Mouse (Mus musculus): Measurements from ENCODE around the gene Atl1. TPM values are rescaled to one million over a fixed set of nuclear protein-coding genes. Genes with fewer than 3 reads are reported as not detected.

The Atl1 gene
- polyA plus RNA-seq (2015; fragmentation: Nextera tagmentation; extraction: Ambion mirVana), result 80.6 and 83.8 TPM in 2 replicates

GRCm38 (mm10) chr12:69892371-69893251 lies at the start of gene Atl1, which contains the start of gene Map4k5:
Gene Atl1 (plus strand): TSS chr12:69892614.
Gene Map4k5 (minus strand): TSS chr12:69893200.
- no peaks in the 10 kb centered on the region for H3K27me3 ChIP-seq
- H3K4me1 ChIP-seq, result peaks cover 27% of the 10 kb centered on the region
- no peaks in the 10 kb centered on the region for H3K9me3 ChIP-seq (replicated peaks)
- peak within 1 kb of the TSS; percentile 65 for H3K4me2 ChIP-seq
- peak within 1 kb of the TSS; percentile 93 for H3K4me3 ChIP-seq
- no peaks in the 10 kb centered on the region for H3K36me3 ChIP-seq (ENCODE audit: poor library complexity, severe bottlenecking)
- peak; percentile 97 for ATAC-seq
- WGBS, result under 1% methylated on average over 108 of the region's 118 CpGs
- peak within 1 kb of the TSS; percentile 96 for H3K9ac ChIP-seq
- peak within 1 kb of the TSS; percentile 96 for H3K27ac ChIP-seq

- H3K27ac ChIP-seq, result no peak overlapping the region
- H3K4me2 ChIP-seq, result no peak overlapping the region
These were observed 48.6 kb upstream of the Atl1 start for GRCm38 (mm10) chr12:69843531-69844445.

GRCm38 (mm10) chr12:69845722-69846121 lies 46.7 kb upstream of the Atl1 start:
- Histone ChIP-seq H3K4me1 (peaks cover 7% of the 10 kb centered on the region; the same call in 1 of the 2 replicates), H3K4me3 (no peak overlapping the region), H3K9ac (no peak overlapping the region), H3K9me3 (replicated peaks) (no peaks in the 10 kb centered on the region), H3K27ac (no peak overlapping the region), H3K36me3 (ENCODE audit: poor library complexity, severe bottlenecking) (peaks cover 45% of the 10 kb centered on the region), H3K27me3 (no peaks in the 10 kb centered on the region), H3K4me2 (no peak overlapping the region)
- no peak for ATAC-seq
- WGBS, result 93% methylated on average over 9 of the region's 9 CpGs

More at GRCm38 (mm10) chr12:69843531-69844445, 48.6 kb upstream of the Atl1 start:
- Histone ChIP-seq H3K4me1 (peaks cover 7% of the 10 kb centered on the region; the same call in 1 of the 2 replicates), H3K36me3 (ENCODE audit: poor library complexity, severe bottlenecking) (peaks cover 50% of the 10 kb centered on the region), H3K4me3 (no peak overlapping the region), H3K9ac (no peak overlapping the region), H3K9me3 (replicated peaks) (no peaks in the 10 kb centered on the region), H3K27me3 (no peaks in the 10 kb centered on the region)
- ATAC-seq, result peak; percentile 66
- 62% methylated on average over 19 of the region's 19 CpGs for WGBS

- H3K27ac ChIP-seq, result no peak overlapping the region
- H3K9me3 ChIP-seq (replicated peaks), result no peaks in the 10 kb centered on the region
- no peak for ATAC-seq
- H3K4me1 ChIP-seq, result peaks cover 7% of the 10 kb centered on the region; the same call in 1 of the 2 replicates
- peaks cover 42% of the 10 kb centered on the region for H3K36me3 ChIP-seq (ENCODE audit: poor library complexity, severe bottlenecking)
- no peaks in the 10 kb centered on the region for H3K27me3 ChIP-seq
- no peak overlapping the region for H3K9ac ChIP-seq
- H3K4me3 ChIP-seq, result no peak overlapping the region
- WGBS, result 92% methylated on average over 9 of the region's 9 CpGs
- no peak overlapping the region for H3K4me2 ChIP-seq
These were observed 45.9 kb upstream of the Atl1 start for GRCm38 (mm10) chr12:69846499-69846898.

GRCm38 (mm10) chr12:69848083-69848878 lies 44.1 kb upstream of the Atl1 start:
- no peaks in the 10 kb centered on the region for H3K9me3 ChIP-seq (replicated peaks)
- no peak for ATAC-seq
- no peak overlapping the region for H3K4me3 ChIP-seq
- H3K9ac ChIP-seq, result no peak overlapping the region
- peaks cover 49% of the 10 kb centered on the region for H3K36me3 ChIP-seq (ENCODE audit: poor library complexity, severe bottlenecking)
- H3K4me1 ChIP-seq, result peaks cover 7% of the 10 kb centered on the region; the same call in 1 of the 2 replicates
- H3K27ac ChIP-seq, result no peak overlapping the region
- no peak overlapping the region for H3K4me2 ChIP-seq
- WGBS, result 91% methylated on average over 12 of the region's 12 CpGs
- H3K27me3 ChIP-seq, result no peaks in the 10 kb centered on the region

- WGBS, result 78% methylated on average over 9 of the region's 9 CpGs
- no peaks in the 10 kb centered on the region for H3K4me1 ChIP-seq
- no peaks in the 10 kb centered on the region for H3K27me3 ChIP-seq
- H3K4me3 ChIP-seq, result no peak overlapping the region
- peaks cover 35% of the 10 kb centered on the region for H3K36me3 ChIP-seq (ENCODE audit: poor library complexity, severe bottlenecking)
- ATAC-seq, result no peak
- no peak overlapping the region for H3K27ac ChIP-seq
- no peaks in the 10 kb centered on the region for H3K9me3 ChIP-seq (replicated peaks)
- H3K4me2 ChIP-seq, result no peak overlapping the region
- H3K9ac ChIP-seq, result no peak overlapping the region
These were observed 40.1 kb upstream of the Atl1 start for GRCm38 (mm10) chr12:69852288-69852687.

GRCm38 (mm10) chr12:69853387-69853786 lies 39.0 kb upstream of the Atl1 start:
- Histone ChIP-seq H3K4me2 (no peak overlapping the region), H3K36me3 (ENCODE audit: poor library complexity, severe bottlenecking) (peaks cover 30% of the 10 kb centered on the region)
- WGBS, result 92% methylated on average over 11 of the region's 11 CpGs

GRCm38 (mm10) chr12:69853942-69854341 lies 38.5 kb upstream of the Atl1 start:
- 80% methylated on average over 2 of the region's 2 CpGs for WGBS
- Histone ChIP-seq H3K36me3 (ENCODE audit: poor library complexity, severe bottlenecking) (peaks cover 26% of the 10 kb centered on the region), H3K4me3 (no peak overlapping the region), H3K27me3 (no peaks in the 10 kb centered on the region), H3K27ac (no peak overlapping the region), H3K9ac (no peak overlapping the region), H3K9me3 (replicated peaks) (no peaks in the 10 kb centered on the region), H3K4me1 (no peaks in the 10 kb centered on the region), H3K4me2 (no peak overlapping the region)
- ATAC-seq, result no peak

More at GRCm38 (mm10) chr12:69853387-69853786, 39.0 kb upstream of the Atl1 start:
- Histone ChIP-seq H3K27me3 (no peaks in the 10 kb centered on the region), H3K9me3 (replicated peaks) (no peaks in the 10 kb centered on the region), H3K4me3 (no peak overlapping the region), H3K27ac (no peak overlapping the region), H3K9ac (no peak overlapping the region), H3K4me1 (no peaks in the 10 kb centered on the region)
- no peak for ATAC-seq

- H3K27ac ChIP-seq, result no peak overlapping the region
- no peak overlapping the region for H3K9ac ChIP-seq
- no peak overlapping the region for H3K4me3 ChIP-seq
- H3K9me3 ChIP-seq (replicated peaks), result no peaks in the 10 kb centered on the region
- no peak for ATAC-seq
- H3K27me3 ChIP-seq, result no peaks in the 10 kb centered on the region
- peaks cover 21% of the 10 kb centered on the region for H3K36me3 ChIP-seq (ENCODE audit: poor library complexity, severe bottlenecking)
- no peaks in the 10 kb centered on the region for H3K4me1 ChIP-seq
- no peak overlapping the region for H3K4me2 ChIP-seq
- WGBS, result 96% methylated on average over 12 of the region's 12 CpGs
These were observed 36.6 kb upstream of the Atl1 start for GRCm38 (mm10) chr12:69855641-69856300.

- H3K4me3 ChIP-seq, result no peak overlapping the region
- peaks cover 21% of the 10 kb centered on the region for H3K36me3 ChIP-seq (ENCODE audit: poor library complexity, severe bottlenecking)
- 96% methylated on average over 10 of the region's 10 CpGs for WGBS
- H3K4me2 ChIP-seq, result no peak overlapping the region
- H3K4me1 ChIP-seq, result no peaks in the 10 kb centered on the region
- no peak for ATAC-seq
- H3K9ac ChIP-seq, result no peak overlapping the region
- H3K27me3 ChIP-seq, result no peaks in the 10 kb centered on the region
- H3K9me3 ChIP-seq (replicated peaks), result no peaks in the 10 kb centered on the region
- no peak overlapping the region for H3K27ac ChIP-seq
These were observed 36.0 kb upstream of the Atl1 start for GRCm38 (mm10) chr12:69856398-69856797.

GRCm38 (mm10) chr12:69857597-69857996 lies 34.8 kb upstream of the Atl1 start:
- Histone ChIP-seq H3K27ac (no peak overlapping the region), H3K9ac (no peak overlapping the region), H3K36me3 (ENCODE audit: poor library complexity, severe bottlenecking) (peaks cover 14% of the 10 kb centered on the region; the same call in 1 of the 2 replicates), H3K4me1 (no peaks in the 10 kb centered on the region), H3K27me3 (no peaks in the 10 kb centered on the region), H3K4me3 (no peak overlapping the region), H3K9me3 (replicated peaks) (no peaks in the 10 kb centered on the region), H3K4me2 (no peak overlapping the region)
- no peak for ATAC-seq
- 96% methylated on average over 2 of the region's 2 CpGs for WGBS

All from forebrain, embryonic 13.5 days (tissue).